ENCODE assay signal across 25 mouse cellular contexts in the genomic region with DNA sequence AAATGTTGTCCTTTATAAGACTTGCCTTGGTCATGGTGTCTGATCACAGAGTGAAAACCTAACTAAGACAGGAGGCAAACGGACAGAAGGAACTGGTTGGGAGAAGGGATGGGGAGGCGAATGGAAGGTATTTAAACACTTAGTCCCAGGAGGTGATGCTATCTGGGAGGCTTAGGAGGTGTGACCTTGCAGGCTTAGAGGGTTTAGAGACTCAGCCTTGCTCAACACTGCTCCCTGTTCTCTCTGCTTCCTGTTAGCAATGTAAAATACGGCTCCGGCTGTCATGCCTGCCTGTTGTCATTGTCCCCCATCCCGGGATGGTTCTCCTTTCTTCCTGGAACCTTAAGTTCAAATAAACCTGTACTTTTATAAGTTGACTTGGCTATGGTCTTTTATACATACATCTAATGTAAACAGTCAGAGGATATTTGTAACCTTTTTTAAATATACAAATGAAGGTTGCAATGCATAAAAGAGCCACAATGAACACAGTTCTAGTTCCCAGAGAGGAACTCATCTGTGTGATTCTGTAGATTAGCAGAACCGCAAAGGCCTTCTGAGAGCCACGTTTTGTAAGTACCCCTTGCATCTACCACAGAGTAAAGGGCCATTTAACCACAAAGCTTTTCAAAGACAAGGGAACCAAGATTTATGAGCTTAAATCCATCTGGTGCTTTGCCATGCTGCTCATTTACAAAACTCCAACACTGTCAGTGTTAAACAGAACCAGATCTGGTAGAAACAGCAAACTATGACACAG.
DNase-seq lines count a peak whose midpoint lies in the region; ATAC-seq and TF ChIP-seq lines count a peak whose summit lies in the region.
"Had no signal": no experiment of that assay in that cellular context is flagged by ENCODE, and none has a peak within 500 bp of the region (broad histone marks: within the 10 kb centered on the region; RNA-seq: fewer than 3 reads in every experiment).

No protein-coding gene starts in this region.

- H3K27me3 ChIP-seq in stomach, embryonic 16.5 days (ENCODE audit: control insufficient read depth, insufficient read depth, low read length) = no peaks in the 10 kb centered on the region
- H3K27me3 ChIP-seq in stomach, postnatal 0 days (ENCODE audit: control insufficient read depth, insufficient read depth, low read length) = no peaks in the 10 kb centered on the region
- H3K27me3 ChIP-seq: forebrain, embryonic 12.5 days; heart, embryonic 13.5 days; hindbrain, embryonic 12.5 days; kidney, embryonic 15.5 days; liver, embryonic 13.5 days had no signal

- no peak for DNase-seq in stomach, postnatal 0 days (ENCODE audit: low spot score)
- no peak for DNase-seq in Muller cell, postnatal 12 days (ENCODE audit: inconsistent ontology term)
- no peak for DNase-seq in layer of hippocampus, adult 11-12 months (ENCODE audit: low spot score)
- DNase-seq: adrenal gland, postnatal 36 days; B cell, adult 2 months; cerebellum, adult 11 months; cerebellum, adult 9-11 months; heart, adult 18-20 months; heart, postnatal 14 days; kidney, adult 11 months; kidney, postnatal 4 days; liver, embryonic 13.5 days; lung, adult 2 months; right cerebral cortex, postnatal 25 days; spleen, adult 18-20 months; thymus, postnatal 36 days had no signal

- no peak overlapping the region for H3K9ac ChIP-seq in stomach, embryonic 16.5 days (ENCODE audit: low read length)
- no peak overlapping the region for H3K9ac ChIP-seq in stomach, postnatal 0 days (ENCODE audit: low read length)
- H3K9ac ChIP-seq: forebrain, embryonic 12.5 days; heart, embryonic 13.5 days; hindbrain, embryonic 12.5 days; kidney, embryonic 15.5 days; liver, embryonic 13.5 days had no signal

- H3K36me3 ChIP-seq in stomach, embryonic 16.5 days (ENCODE audit: control insufficient read depth, insufficient read depth, low read length) = 0 out of 2 replicates have a peak, but pooled peaks cover 3% of the 10 kb centered on the region
- no peaks in the 10 kb centered on the region for H3K36me3 ChIP-seq in stomach, postnatal 0 days (ENCODE audit: control insufficient read depth, insufficient read depth, low read length)
- H3K36me3 ChIP-seq: forebrain, embryonic 12.5 days; heart, embryonic 13.5 days; hindbrain, embryonic 12.5 days; kidney, embryonic 15.5 days had no signal

- no peak for ATAC-seq in stomach, embryonic 16.5 days (ENCODE audit: insufficient read depth, low FRiP score)
- no peak for ATAC-seq in stomach, postnatal 0 days (ENCODE audit: low FRiP score, low TSS enrichment)
- ATAC-seq in common myeloid progenitor, adult 5-6 weeks (replicated peaks; ENCODE audit: low read depth, poor library complexity, severe bottlenecking) = peak; percentile 95
- peak; percentile 82 for ATAC-seq in megakaryocyte, adult 5-6 weeks (ENCODE audit: poor library complexity, severe bottlenecking)
- ATAC-seq in monocyte, adult 5-6 weeks (replicated peaks; ENCODE audit: insufficient number of reproducible peaks, low FRiP score, low TSS enrichment, poor library complexity, severe bottlenecking) = no peak

- H3K9me3 ChIP-seq in stomach, embryonic 16.5 days (replicated peaks; ENCODE audit: control insufficient read depth, low read length) = no peaks in the 10 kb centered on the region
- H3K9me3 ChIP-seq in stomach, postnatal 0 days (ENCODE audit: control insufficient read depth, low read length) = no peaks in the 10 kb centered on the region
- H3K9me3 ChIP-seq: forebrain, embryonic 12.5 days; heart, embryonic 13.5 days; hindbrain, embryonic 12.5 days; kidney, embryonic 15.5 days; liver, embryonic 13.5 days had no signal

- TF ChIP-seq CTCF in stomach, postnatal 0 days (IDR thresholded peaks at IDR 0.05; ENCODE audit: low read depth) = no peak

- 0 out of 2 replicates have a peak overlapping the region, but pooled peaks have one; percentile 31 for H3K27ac ChIP-seq in stomach, embryonic 16.5 days (ENCODE audit: low read length)
- H3K27ac ChIP-seq in stomach, postnatal 0 days (replicated peaks) = no peak overlapping the region
- H3K27ac ChIP-seq: forebrain, embryonic 12.5 days; heart, embryonic 13.5 days; hindbrain, embryonic 12.5 days; kidney, embryonic 15.5 days; liver, embryonic 13.5 days had no signal

- H3K4me2 ChIP-seq in stomach, embryonic 16.5 days (ENCODE audit: low read depth, low read length) = no peak overlapping the region
- no peak overlapping the region for H3K4me2 ChIP-seq in stomach, postnatal 0 days (replicated peaks; ENCODE audit: low read depth)
- H3K4me2 ChIP-seq: forebrain, embryonic 12.5 days; heart, embryonic 13.5 days; hindbrain, embryonic 12.5 days; kidney, embryonic 15.5 days; liver, embryonic 13.5 days; midbrain, embryonic 11.5 days had no signal

- H3K4me3 ChIP-seq in stomach, embryonic 16.5 days (replicated peaks; ENCODE audit: low read length) = no peak overlapping the region
- no peak overlapping the region for H3K4me3 ChIP-seq in stomach, postnatal 0 days (ENCODE audit: low read depth, low read length)
- H3K4me3 ChIP-seq: forebrain, embryonic 12.5 days; heart, embryonic 13.5 days; hindbrain, embryonic 12.5 days; kidney, embryonic 15.5 days; liver, embryonic 13.5 days had no signal

- no peak for TF ChIP-seq EP300 in stomach, postnatal 0 days (optimal IDR thresholded peaks at IDR 0.05)

- WGBS in stomach, embryonic 16.5 days = 72% methylated on average over 7 of the region's 7 CpGs
- WGBS in stomach, postnatal 0 days = 55% methylated on average over 7 of the region's 7 CpGs

- H3K4me1 ChIP-seq in stomach, embryonic 16.5 days (ENCODE audit: control insufficient read depth, insufficient read depth, low read length) = no peaks in the 10 kb centered on the region
- H3K4me1 ChIP-seq in stomach, postnatal 0 days (replicated peaks; ENCODE audit: control insufficient read depth, insufficient read depth) = no peaks in the 10 kb centered on the region
- H3K4me1 ChIP-seq: forebrain, embryonic 12.5 days; heart, embryonic 13.5 days; hindbrain, embryonic 12.5 days; kidney, embryonic 15.5 days had no signal

Comparison
In these comparisons a context has a peak if more than half of its experiments do, and no peak if none do; other contexts are left out.
1. ATAC-seq: peak in common myeloid progenitor, adult 5-6 weeks (single experiment) and megakaryocyte, adult 5-6 weeks (single experiment); none in stomach, embryonic 16.5 days (single experiment), stomach, postnatal 0 days (single experiment) and monocyte, adult 5-6 weeks (single experiment).